Mouse (Mus musculus) gastrocnemius, postnatal 25 days (tissue): ENCODE measurements around the gene Rnase1. TPM values are rescaled to one million over a fixed set of nuclear protein-coding genes. Genes with fewer than 3 reads are reported as not detected.

ENCODE experiments used
- total RNA-seq, 2 experiments: library from RNA; stranded (reverse); gene quantifications; 1 replicate in 1 of 2; 2 replicates in 1 of 2; pipeline ENCODE4 v1.2.3; 2021

The Rnase1 gene
- total RNA-seq, 2 experiments from 2014 or later, result not detected

Other genes with a start within 250 kb of the Rnase1 start
- gene Klhl33, start 249.3 kb downstream of the Rnase1 start, total RNA-seq, result 100 to 1,000 TPM in 1 of 2 experiments, 10 to 100 TPM in 1; 97.0 to 105 TPM
- gene Osgep, start 221.9 kb downstream of the Rnase1 start, total RNA-seq, result 10 to 100 TPM; 40.1 to 41.8 TPM
- 10 to 100 TPM; 23.7 to 24.8 TPM for gene Apex1, start 221.8 kb downstream of the Rnase1 start, total RNA-seq
- 10 to 100 TPM; 12.9 to 14.6 TPM for gene Pip4p1, start 215.9 kb downstream of the Rnase1 start, total RNA-seq
- gene Pnp, start 215.7 kb downstream of the Rnase1 start, total RNA-seq, result 1 to 10 TPM; 4.4 to 8.7 TPM
- 1 to 10 TPM; 1.6 to 1.9 TPM for gene Gm49342, start 202.3 kb downstream of the Rnase1 start, total RNA-seq
- gene Pnp2, start 190.8 kb downstream of the Rnase1 start, total RNA-seq, result under 1 TPM; 0.46 to 0.49 TPM
- not detected for gene Rnase10, start 139.0 kb downstream of the Rnase1 start, total RNA-seq
- gene Rnase9, start 104.9 kb downstream of the Rnase1 start, total RNA-seq, result not detected
- not detected for gene Rnase11, start 96.6 kb downstream of the Rnase1 start, total RNA-seq
- not detected for gene Rnase12, start 89.1 kb downstream of the Rnase1 start, total RNA-seq
- gene Olfr750, start 72.3 kb downstream of the Rnase1 start, total RNA-seq, result not detected
- gene Rnase4, start 55.7 kb downstream of the Rnase1 start, total RNA-seq, result 10 to 100 TPM; 30.5 to 40.6 TPM
- gene Ang, start 55.6 kb downstream of the Rnase1 start, total RNA-seq, result 1 to 10 TPM; 1.6 to 4.2 TPM
- gene Eddm3b, start 32.4 kb downstream of the Rnase1 start, total RNA-seq, result not detected
- not detected for gene Rnase6, start 22.9 kb downstream of the Rnase1 start, total RNA-seq
- gene Rnase2b, start 15.5 kb upstream of the Rnase1 start, total RNA-seq, result not detected
- gene Ang2, start 52.4 kb upstream of the Rnase1 start, total RNA-seq, result not detected
- gene Ear14, start 56.6 kb upstream of the Rnase1 start, total RNA-seq, result not detected
- gene Rnase2a, start 109.3 kb upstream of the Rnase1 start, total RNA-seq, result 1 to 10 TPM in 1 of 2 experiments, under 1 TPM in 1; 0.43 to 4.2 TPM
- gene Gm7247, start 215.0 kb upstream of the Rnase1 start, total RNA-seq, result not detected